Mouse (Mus musculus): ENCODE results near the gene Zrsr2.
A peak's percentile ranks its signal among the peaks of the same experiment; 100 is the strongest.

The Zrsr2 gene

GRCm38 (mm10) chrX:163958467-163958875 lies at the start of gene Zrsr2:
Zrsr2 (minus strand) TSS chrX:163958661.
- peak; percentile 75 to 90 for DNase-seq (ENCODE audit: low spot score in 2 of 2)

- DNase-seq (ENCODE audit: low spot score in 2 of 2): no peak
Measured at GRCm38 (mm10) chrX:164004809-164005208, 46.3 kb upstream of the Zrsr2 start.

GRCm38 (mm10) chrX:163999848-164000247 lies 41.4 kb upstream of the Zrsr2 start:
- no peak for DNase-seq (ENCODE audit: low spot score in 2 of 2)

GRCm38 (mm10) chrX:163996754-163997153 lies 38.3 kb upstream of the Zrsr2 start:
- no peak for DNase-seq (ENCODE audit: low spot score in 2 of 2)

- no peak for DNase-seq (ENCODE audit: low spot score in 2 of 2)
Measured at GRCm38 (mm10) chrX:163987718-163988374, 29.4 kb upstream of the Zrsr2 start.

- no peak for DNase-seq (ENCODE audit: low spot score in 2 of 2)
Measured at GRCm38 (mm10) chrX:163982129-163982528, 23.7 kb upstream of the Zrsr2 start.

- no peak for DNase-seq (ENCODE audit: low spot score in 2 of 2)
Measured at GRCm38 (mm10) chrX:163981500-163981899, 23.0 kb upstream of the Zrsr2 start.

- DNase-seq (ENCODE audit: low spot score in 2 of 2): no peak
Measured at GRCm38 (mm10) chrX:163981092-163981491, 22.6 kb upstream of the Zrsr2 start.

- DNase-seq (ENCODE audit: low spot score in 2 of 2): peak; percentile 51 to 77
Measured at GRCm38 (mm10) chrX:163957803-163958466, 526 bp downstream of the Zrsr2 start.

GRCm38 (mm10) chrX:163957381-163957780 lies 1.1 kb downstream of the Zrsr2 start:
- DNase-seq (ENCODE audit: low spot score in 2 of 2): no peak

- DNase-seq (ENCODE audit: low spot score in 2 of 2): no peak
Measured at GRCm38 (mm10) chrX:163951618-163952017, 6.8 kb downstream of the Zrsr2 start.

GRCm38 (mm10) chrX:163944381-163944780 lies 14.1 kb downstream of the Zrsr2 start:
- no peak for DNase-seq (ENCODE audit: low spot score in 2 of 2)

GRCm38 (mm10) chrX:163938587-163938986 lies 19.9 kb downstream of the Zrsr2 start:
- DNase-seq (ENCODE audit: low spot score in 2 of 2): no peak

GRCm38 (mm10) chrX:163934731-163935130 lies 23.7 kb downstream of the Zrsr2 start:
- DNase-seq (ENCODE audit: low spot score in 2 of 2): no peak

GRCm38 (mm10) chrX:163929550-163929949 lies 28.9 kb downstream of the Zrsr2 start:
- DNase-seq (ENCODE audit: low spot score in 2 of 2): no peak

- peak in 1 of 2 experiments; percentile 35 for DNase-seq (ENCODE audit: low spot score in 2 of 2)
Measured at GRCm38 (mm10) chrX:163912791-163913190, 45.7 kb downstream of the Zrsr2 start.

- peak; percentile 16 to 36 for DNase-seq (ENCODE audit: low spot score in 2 of 2)
Measured at GRCm38 (mm10) chrX:163909381-163909780, 49.1 kb downstream of the Zrsr2 start.

GRCm38 (mm10) chrX:163908337-163909250 lies 49.9 kb downstream of the Zrsr2 start, which contains the start of gene Ap1s2:
Ap1s2 (plus strand) TSS chrX:163909017.
- peak; percentile 92 to 95 for DNase-seq (ENCODE audit: low spot score in 2 of 2)

GRCm38 (mm10) chrX:163908003-163908336 lies 50.5 kb downstream of the Zrsr2 start:
- no peak for DNase-seq (ENCODE audit: low spot score in 2 of 2)

GRCm38 (mm10) chrX:163906861-163907260 lies 51.6 kb downstream of the Zrsr2 start:
- DNase-seq (ENCODE audit: low spot score in 2 of 2): no peak

- DNase-seq (ENCODE audit: low spot score in 2 of 2): no peak
Measured at GRCm38 (mm10) chrX:163899431-163900020, 58.9 kb downstream of the Zrsr2 start.

- DNase-seq (ENCODE audit: low spot score in 2 of 2): no peak
Measured at GRCm38 (mm10) chrX:163897354-163897753, 61.1 kb downstream of the Zrsr2 start.

Measured in natural killer cell, adult 2 months (primary cell).